Mouse (Mus musculus) ES-Bruce4 (cell line): ENCODE measurements around the gene Adgrg5.

Source experiments
- CTCF ChIP-seq: IDR thresholded peaks from one replicate; pipeline ENCODE4 v1.8.1; 2011; ENCODE audit warnings: low read depth, low read length
- EP300 ChIP-seq: IDR thresholded peaks from 2 replicates; pipeline ENCODE4 v1.6.1; 2011; ENCODE audit warnings: low read depth, low read length; ENCODE audit not compliant: insufficient read depth
- POLR2A ChIP-seq: IDR thresholded peaks from one replicate; pipeline ENCODE4 v1.8.1; 2011; ENCODE audit warnings: low read length; ENCODE audit not compliant: insufficient read depth

DNA sequence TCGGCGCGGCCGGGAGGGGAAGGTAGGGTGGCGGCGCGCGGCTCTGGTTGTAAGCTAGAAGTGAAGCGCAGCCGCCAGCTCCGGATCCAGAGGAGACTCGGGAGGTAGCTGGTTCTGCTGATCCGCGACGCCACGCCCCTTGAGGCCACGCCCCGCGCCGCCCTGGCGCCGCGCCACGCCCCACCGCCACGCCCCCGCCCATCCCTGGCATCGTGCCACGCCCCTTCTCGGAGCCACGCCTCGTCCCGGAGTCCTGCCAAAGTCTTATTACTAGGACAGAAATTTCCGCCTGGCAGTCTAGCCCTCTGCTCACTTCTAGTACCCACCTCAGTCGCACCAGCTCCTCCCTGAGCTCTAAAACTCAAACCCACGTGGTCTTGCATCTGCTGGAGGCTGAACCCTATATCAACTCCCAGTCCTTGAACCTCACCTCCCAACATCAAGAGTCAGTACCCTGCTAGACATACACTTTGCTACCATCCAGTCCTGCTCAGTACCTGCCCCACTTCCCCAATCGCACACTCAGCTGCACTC is 47.2 kb upstream of the Adgrg5 start, which contains the start of gene Dok4:
- TF ChIP-seq CTCF (no peak), POLR2A (no peak), EP300 (no peak)
